Mouse (Mus musculus): ENCODE measurements at regions not wholly inside any gene's neighbourhood (a gene's known extent, or its start where the extent isn't known, plus 50 kb on each side); places are given as distances from the start of the nearest gene placed in this dataset.

DNA sequence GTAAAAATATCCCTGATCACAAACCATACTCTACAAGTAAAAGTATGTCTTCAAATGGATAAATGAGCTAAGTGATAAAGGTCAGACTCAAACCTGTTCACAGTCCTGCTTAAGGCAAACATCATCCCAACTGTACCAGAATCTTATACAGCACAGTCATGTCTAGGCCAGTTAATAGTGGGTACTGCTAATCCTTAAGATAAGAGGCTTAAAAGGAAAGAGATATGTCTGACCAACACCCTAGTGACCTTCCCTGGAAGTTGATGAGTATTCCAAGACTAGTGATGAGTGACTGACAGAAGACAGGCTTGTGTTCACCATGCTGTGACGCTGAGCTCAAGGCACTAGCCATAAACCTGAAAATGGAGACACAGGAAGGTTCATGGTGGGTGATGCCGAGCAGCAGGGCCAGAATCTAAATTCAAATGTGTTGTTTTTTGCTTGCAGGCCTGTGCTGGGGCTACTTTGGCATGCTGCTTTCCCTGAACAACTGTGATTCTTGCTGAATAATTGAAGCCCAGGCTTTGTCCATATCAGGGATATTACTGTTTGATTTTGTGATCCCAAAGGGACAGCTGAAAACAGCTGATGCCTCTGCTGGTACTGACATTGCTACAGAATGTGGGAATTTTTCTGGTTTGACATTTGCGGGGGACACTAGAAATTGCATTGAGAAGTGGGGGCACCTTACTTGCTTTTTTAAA, 699.9 kb downstream of the 1700064H15Rik start:
- ChIA-PET CTCF (interaction anchor here (1.5 kb wide), 1 partner anchor 64 kb away, joined by 3 read pairs; no protein-coding TSS in a partner anchor), POLR2A (no interaction called here)
- ATAC-seq (no peak), DNase-seq (ENCODE audit: low read depth, low spot score) (no peak)
- peaks cover 5% of the 10 kb centered on the region for H3K27me3 ChIP-seq
- in situ Hi-C loops (cut with MboI; ENCODE audit: low pct_unique_long_range_greater_than_20kb): no loop called here
- TF ChIP-seq CTCF (IDR thresholded peaks at IDR 0.05): no peak

DNA sequence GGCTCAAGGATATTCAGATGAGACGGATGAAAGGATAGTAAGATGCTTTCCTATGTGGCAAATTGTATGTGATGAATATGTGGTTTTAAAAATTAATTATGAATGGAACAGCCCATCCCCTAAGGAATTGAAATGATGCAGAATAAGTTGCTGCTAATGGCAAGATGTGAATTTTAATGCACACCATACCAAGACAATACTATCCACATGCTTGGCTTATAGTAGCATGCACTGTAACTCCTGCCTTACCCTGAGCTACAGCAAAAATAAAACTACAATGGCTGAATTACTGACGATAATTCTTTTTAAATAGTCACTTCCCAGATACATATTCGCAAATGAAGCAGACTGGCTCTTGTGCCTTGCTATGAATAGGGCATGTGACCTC, 699.4 kb downstream of the 1700064H15Rik start:
- ChIA-PET CTCF (interaction anchor here (1.5 kb wide), 1 partner anchor 63 kb away, joined by 3 read pairs; no protein-coding TSS in a partner anchor), POLR2A (no interaction called here)
- ATAC-seq (no peak), DNase-seq (ENCODE audit: low read depth, low spot score) (no peak)
- no peak for TF ChIP-seq CTCF (IDR thresholded peaks at IDR 0.05)
- peaks cover 5% of the 10 kb centered on the region for H3K27me3 ChIP-seq
- in situ Hi-C loops (cut with MboI; ENCODE audit: low pct_unique_long_range_greater_than_20kb): no loop called here

GRCm38 (mm10) chr3:18932983-18933726, 695.3 kb downstream of the 1700064H15Rik start:
- in situ Hi-C loops (cut with MboI; ENCODE audit: low pct_unique_long_range_greater_than_20kb): no loop called here
- POLR2A ChIA-PET: interaction anchor here (0.6 kb wide), 1 partner anchor 37 kb away, joined by 3 read pairs; no protein-coding TSS in a partner anchor
- no peak for ATAC-seq

DNA sequence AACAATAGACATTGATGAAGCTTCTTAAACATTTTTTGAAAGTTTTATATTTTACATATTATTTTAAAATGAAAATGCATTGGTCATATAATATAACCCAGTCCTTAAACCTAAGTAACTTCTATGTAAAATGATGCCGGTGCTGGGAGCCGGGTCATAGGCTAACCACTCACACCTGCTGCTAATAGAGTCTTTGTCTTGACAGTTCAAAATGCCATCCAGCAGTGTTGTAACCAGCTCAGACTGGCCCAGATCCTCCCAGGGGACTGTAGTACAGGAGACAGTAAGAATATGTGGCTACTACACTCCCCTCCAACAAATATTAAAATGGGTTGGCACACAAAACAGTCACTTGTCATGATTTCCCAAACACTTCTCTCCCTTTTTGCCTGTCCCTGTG, 693.6 kb downstream of the 1700064H15Rik start:
- in situ Hi-C loops (cut with MboI; ENCODE audit: low pct_unique_long_range_greater_than_20kb): no loop called here
- POLR2A ChIA-PET: no interaction called here
- ATAC-seq (no peak), DNase-seq (ENCODE audit: low read depth, low spot score) (no peak)
- no peak for TF ChIP-seq CTCF (IDR thresholded peaks at IDR 0.05)
- CTCF ChIA-PET: no interaction called here
- H3K27me3 ChIP-seq: peaks cover 5% of the 10 kb centered on the region

More at GRCm38 (mm10) chr3:18932983-18933726, 695.3 kb downstream of the 1700064H15Rik start:
- DNase-seq (ENCODE audit: low read depth, low spot score): no peak
- peaks cover 5% of the 10 kb centered on the region for H3K27me3 ChIP-seq
- CTCF ChIA-PET: interaction anchor here (1.3 kb wide), 1 partner anchor 16 kb away, joined by 3 read pairs; no protein-coding TSS in a partner anchor
- no peak for TF ChIP-seq CTCF (IDR thresholded peaks at IDR 0.05)

- no peak for TF ChIP-seq CTCF (IDR thresholded peaks at IDR 0.05)
- ATAC-seq: no peak
- DNase-seq (ENCODE audit: low read depth, low spot score): no peak
- in situ Hi-C loops (cut with MboI; ENCODE audit: low pct_unique_long_range_greater_than_20kb): no loop called here
- peaks cover 15% of the 10 kb centered on the region for H3K27me3 ChIP-seq
- POLR2A ChIA-PET: no interaction called here
- CTCF ChIA-PET: interaction anchor here (1.1 to 1.3 kb wide), 2 partner anchors 16 to 23 kb away, joined by 3 read pairs; no protein-coding TSS in a partner anchor
Measured at GRCm38 (mm10) chr3:18937333-18938122, 690.9 kb downstream of the 1700064H15Rik start.

DNA sequence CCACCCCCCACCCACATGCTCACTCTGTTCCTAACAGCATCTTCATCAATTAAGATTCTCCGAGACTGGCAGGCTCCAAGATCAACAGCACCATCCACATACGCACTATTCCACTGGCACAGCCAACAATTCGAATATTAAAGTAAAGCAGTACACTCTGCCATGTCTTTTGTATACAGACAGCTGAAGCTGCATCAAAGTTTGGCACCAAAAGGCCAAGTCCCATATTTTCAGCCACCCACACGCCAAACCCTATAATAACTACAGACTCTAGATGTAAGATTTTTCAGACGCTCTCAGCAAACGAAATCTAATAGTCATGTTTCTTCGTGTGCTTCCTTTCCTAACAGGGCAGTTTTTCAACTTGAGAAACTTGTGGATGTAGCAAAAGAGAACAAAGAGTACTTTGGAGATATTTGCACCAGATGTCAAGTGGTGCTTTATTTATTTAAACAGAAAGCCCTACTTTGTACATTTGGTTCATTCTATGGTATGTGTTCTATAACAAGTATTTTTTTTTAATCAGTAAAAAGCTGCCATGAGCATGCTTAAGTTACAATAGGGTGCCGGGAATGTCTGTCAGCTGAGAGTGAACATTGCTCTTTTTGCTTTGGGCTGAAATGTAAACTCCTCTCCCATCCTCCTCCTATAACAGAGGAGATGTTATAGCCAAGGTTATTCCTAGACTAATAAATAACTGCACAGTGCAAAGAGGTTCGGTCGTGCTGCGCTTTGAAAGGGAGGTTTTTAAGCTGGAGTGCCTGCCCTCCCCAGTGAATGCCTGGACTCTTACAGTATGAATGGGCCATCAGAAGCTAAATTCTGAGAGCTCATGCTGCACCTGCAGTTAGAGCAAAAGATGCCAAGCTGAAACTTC, 686.9 kb downstream of the 1700064H15Rik start:
- TF ChIP-seq CTCF (IDR thresholded peaks at IDR 0.05): no peak
- ChIA-PET POLR2A (no interaction called here), CTCF (interaction anchor here (1.2 to 1.4 kb wide), 2 partner anchors 12 to 13 kb away, joined by 3 read pairs; no protein-coding TSS in a partner anchor)
- ATAC-seq: no peak
- in situ Hi-C loops (cut with MboI; ENCODE audit: low pct_unique_long_range_greater_than_20kb): no loop called here
- H3K27me3 ChIP-seq: peaks cover 30% of the 10 kb centered on the region
- no peak for DNase-seq (ENCODE audit: low read depth, low spot score)

DNA sequence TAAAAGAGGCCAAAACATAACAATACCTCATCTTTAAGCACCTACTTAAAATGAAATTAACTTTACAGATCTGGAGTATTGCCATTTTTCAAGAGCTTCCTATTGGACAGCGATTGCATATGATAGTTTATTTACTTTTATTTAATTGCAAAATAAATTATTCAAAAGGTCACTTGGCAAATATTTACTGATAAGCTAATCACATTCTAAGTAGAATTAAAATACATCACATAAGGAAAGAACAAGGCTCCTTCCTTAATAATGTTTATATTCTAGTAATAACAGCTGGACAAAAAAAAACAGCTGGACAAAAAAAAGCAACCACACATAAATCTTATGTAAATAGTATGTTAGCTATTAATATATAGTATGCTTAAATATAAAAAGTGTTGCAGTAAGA, 668.1 kb downstream of the 1700064H15Rik start:
- DNase-seq (ENCODE audit: low read depth, low spot score) (no peak), ATAC-seq (no peak)
- no peaks in the 10 kb centered on the region for H3K27me3 ChIP-seq
- ChIA-PET POLR2A (no interaction called here), CTCF (interaction anchor here (1.4 kb wide), 1 partner anchor 22 kb away, joined by 3 read pairs; no protein-coding TSS in a partner anchor)
- in situ Hi-C loops (cut with MboI; ENCODE audit: low pct_unique_long_range_greater_than_20kb): no loop called here
- TF ChIP-seq CTCF (IDR thresholded peaks at IDR 0.05): no peak

- ChIA-PET CTCF (interaction anchor here (0.7 to 2.9 kb wide), 2 partner anchors 8 to 601 kb away, joined by 3 to 9 read pairs; no protein-coding TSS in a partner anchor), POLR2A (no interaction called here)
Measured at GRCm38 (mm10) chr3:18988662-18989061, 639.8 kb downstream of the 1700064H15Rik start.

DNA sequence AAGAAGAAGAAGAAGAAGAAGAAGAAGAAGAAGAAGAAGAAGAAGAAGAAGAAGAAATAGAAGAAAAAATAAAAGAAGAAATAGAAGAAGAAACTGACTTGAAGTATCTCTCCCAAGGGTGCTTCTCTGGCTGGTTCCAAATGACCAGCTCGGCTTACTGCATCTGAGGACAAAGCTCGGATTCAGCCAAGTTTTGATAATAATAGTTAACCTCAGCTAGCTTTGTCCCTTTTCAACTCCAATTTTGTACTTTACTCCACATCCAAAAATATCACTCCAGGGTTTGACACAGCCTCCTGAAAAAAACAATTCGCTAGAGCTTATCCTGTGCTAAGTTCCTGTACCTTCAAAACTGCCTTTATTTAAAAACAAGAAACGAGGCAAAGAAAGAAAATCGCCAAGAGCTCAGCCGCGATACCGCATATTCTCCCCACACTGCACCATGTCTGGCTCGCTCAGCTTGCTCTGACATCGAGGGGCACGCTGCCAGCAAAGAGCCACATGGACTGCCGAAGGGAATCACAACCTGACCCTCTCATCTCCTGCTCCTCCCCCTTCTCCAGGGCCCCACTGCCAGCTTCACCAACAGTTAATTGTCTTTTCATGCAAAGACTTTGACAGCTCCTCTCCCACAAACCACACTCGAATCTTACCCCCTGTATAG, 638.8 kb downstream of the 1700064H15Rik start:
- DNase-seq (ENCODE audit: low read depth, low spot score) (no peak), ATAC-seq (no peak)
- POLR2A ChIA-PET: no interaction called here
- in situ Hi-C loops (cut with MboI; ENCODE audit: low pct_unique_long_range_greater_than_20kb): no loop called here
- peaks cover 27% of the 10 kb centered on the region for H3K27me3 ChIP-seq
- CTCF ChIA-PET: interaction anchor here (0.7 to 2.9 kb wide), 3 partner anchors 7 to 602 kb away, joined by 3 to 9 read pairs (median 4); no protein-coding TSS in a partner anchor
- no peak for TF ChIP-seq CTCF (IDR thresholded peaks at IDR 0.05)

More at GRCm38 (mm10) chr3:18988662-18989061, 639.8 kb downstream of the 1700064H15Rik start:
- ATAC-seq (no peak), DNase-seq (ENCODE audit: low read depth, low spot score) (no peak)
- peaks cover 19% of the 10 kb centered on the region for H3K27me3 ChIP-seq
- TF ChIP-seq CTCF (IDR thresholded peaks at IDR 0.05): no peak
- in situ Hi-C loops (cut with MboI; ENCODE audit: low pct_unique_long_range_greater_than_20kb): no loop called here
